Mouse (Mus musculus) CH12.LX (cell line): ENCODE data around the gene Atp9a. TPM values are rescaled to one million over a fixed set of nuclear protein-coding genes. Genes with fewer than 3 reads are reported as not detected.

Experiments
- DNase-seq: peaks from one replicate; pipeline ENCODE4 v3.0.0-alpha.2; 2013; ENCODE audit errors: extremely low read depth
- H3K27ac ChIP-seq: 2 replicates; pipeline ENCODE4 v1.5.1; 2012; ENCODE audit warnings: low read depth, mild to moderate bottlenecking, control low read depth, moderate library complexity; ENCODE audit not compliant: insufficient read depth
- H3K27me3 ChIP-seq: replicated peaks from 2 replicates; pipeline ENCODE3; 2012; ENCODE audit warnings: inconsistent platforms
- H3K36me3 ChIP-seq, 2 experiments: replicated peaks in 1 of 2; 2 replicates each; pipeline versions ENCODE3 to v1.6.1; 2012; ENCODE audit warnings: inconsistent platforms in 1 of 2, low read length in 1 of 2, mild to moderate bottlenecking in 1 of 2, mixed read lengths in 1 of 2, moderate library complexity in 1 of 2; ENCODE audit not compliant: control insufficient read depth in 1 of 2, insufficient read depth in 1 of 2
- H3K4me1 ChIP-seq, 2 experiments: 2 replicates each; pipeline ENCODE4 v1.6.1; 2012; ENCODE audit warnings: inconsistent platforms in 1 of 2, moderate library complexity in 1 of 2; ENCODE audit not compliant: insufficient read depth in 2 of 2, control insufficient read depth in 1 of 2
- H3K4me2 ChIP-seq: 2 replicates; pipeline ENCODE4 v1.6.1; 2012; ENCODE audit warnings: low read depth, mild to moderate bottlenecking, control low read depth; ENCODE audit not compliant: poor library complexity, insufficient read depth, severe bottlenecking
- H3K4me3 ChIP-seq, 3 experiments: fragments of 150-350 bp in 1 of 3; sonication (generic) in 1 of 3; replicated peaks in 1 of 3; 2 replicates each; pipeline versions ENCODE3 to v1.5.1; 2011 to 2012; ENCODE audit warnings: low read depth in 2 of 3, low read length in 2 of 3, mild to moderate bottlenecking in 2 of 3, moderate library complexity in 2 of 3, control low read depth in 1 of 3, improper control_type of control experiment in 1 of 3, inconsistent platforms in 1 of 3, mixed read lengths in 1 of 3; ENCODE audit not compliant: poor library complexity in 1 of 3
- H3K79me2 ChIP-seq: replicated peaks from 2 replicates; pipeline ENCODE4 v1.6.1; 2012; ENCODE audit warnings: mild to moderate bottlenecking, moderate library complexity; ENCODE audit not compliant: control insufficient read depth, poor library complexity, insufficient read depth, severe bottlenecking; ENCODE audit errors: extremely low read depth
- H3K9ac ChIP-seq: 2 replicates; pipeline ENCODE4 v1.6.1; 2012; ENCODE audit warnings: low read depth, mild to moderate bottlenecking, control low read depth, moderate library complexity; ENCODE audit not compliant: insufficient read depth
- H3K9me3 ChIP-seq: replicated peaks from 2 replicates; pipeline ENCODE3; 2012; ENCODE audit warnings: low read length, inconsistent platforms, mixed read lengths
- CHD1 ChIP-seq: IDR thresholded peaks from 2 replicates; pipeline ENCODE4 v1.6.1; 2012; ENCODE audit warnings: low read depth, low read length, improper control_type of control experiment, inconsistent platforms
- E2F4 ChIP-seq: IDR thresholded peaks from 2 replicates; pipeline ENCODE4 v1.6.1; 2011; ENCODE audit warnings: low read depth, low read length, improper control_type of control experiment; ENCODE audit not compliant: insufficient replicate concordance
- EP300 ChIP-seq: IDR thresholded peaks from 2 replicates; pipeline ENCODE4 v1.6.1; 2011; ENCODE audit warnings: low read length, improper control_type of control experiment
- ETS1 ChIP-seq: conservative IDR thresholded peaks from 2 replicates; pipeline ENCODE4 v1.6.1; 2012; ENCODE audit warnings: low read depth, mild to moderate bottlenecking, inconsistent platforms, low read length, improper control_type of control experiment, moderate library complexity
- GABPA ChIP-seq: IDR thresholded peaks from 2 replicates; pipeline ENCODE4 v1.6.1; 2012; ENCODE audit warnings: low read depth, low read length, improper control_type of control experiment, inconsistent platforms; ENCODE audit not compliant: insufficient replicate concordance
- HCFC1 ChIP-seq: IDR thresholded peaks from 2 replicates; pipeline ENCODE4 v1.6.1; 2012; ENCODE audit warnings: low read depth, mild to moderate bottlenecking, inconsistent platforms, low read length, improper control_type of control experiment
- IRF4 ChIP-seq: IDR thresholded peaks from 2 replicates; pipeline ENCODE4 v1.6.1; 2014; ENCODE audit warnings: low read depth, mild to moderate bottlenecking, inconsistent platforms, low read length, improper control_type of control experiment
- JUND ChIP-seq: conservative IDR thresholded peaks from 2 replicates; pipeline ENCODE4 v1.6.1; 2011; ENCODE audit warnings: low read depth, low read length, improper control_type of control experiment
- KAT2A ChIP-seq: IDR thresholded peaks from 2 replicates; pipeline ENCODE4 v1.6.1; 2012; ENCODE audit warnings: low read length, improper control_type of control experiment, inconsistent platforms; ENCODE audit not compliant: insufficient replicate concordance
- MAZ ChIP-seq: IDR thresholded peaks from 2 replicates; pipeline ENCODE4 v1.6.1; 2012; ENCODE audit warnings: low read depth, mild to moderate bottlenecking, inconsistent platforms, low read length, improper control_type of control experiment, moderate library complexity
- MEF2A ChIP-seq: IDR thresholded peaks from 2 replicates; pipeline ENCODE4 v1.6.1; 2014; ENCODE audit warnings: low read depth, mild to moderate bottlenecking, inconsistent platforms, low read length, improper control_type of control experiment, borderline replicate concordance
- MXI1 ChIP-seq: IDR thresholded peaks from 2 replicates; pipeline ENCODE4 v1.6.1; 2011; ENCODE audit warnings: mild to moderate bottlenecking, low read depth, low read length, improper control_type of control experiment
- MYC ChIP-seq: IDR thresholded peaks from 2 replicates; pipeline ENCODE4 v1.6.1; 2011; ENCODE audit warnings: low read depth, mild to moderate bottlenecking, improper control_type of control experiment, low read length
- NELFE ChIP-seq: IDR thresholded peaks from 2 replicates; pipeline ENCODE4 v1.6.1; 2011; ENCODE audit warnings: low read depth, low read length, improper control_type of control experiment
- POLR2A ChIP-seq: IDR thresholded peaks from 2 replicates; pipeline ENCODE4 v1.6.1; 2011; ENCODE audit warnings: low read depth, mild to moderate bottlenecking, improper control_type of control experiment, low read length
- POLR2AphosphoS2 ChIP-seq: IDR thresholded peaks from 2 replicates; pipeline ENCODE4 v1.6.1; 2011; ENCODE audit warnings: low read depth, low read length, improper control_type of control experiment
- RAD21 ChIP-seq: IDR thresholded peaks from 2 replicates; pipeline ENCODE4 v1.6.1; 2011; ENCODE audit warnings: low read depth, mild to moderate bottlenecking, low read length, improper control_type of control experiment, moderate library complexity
- TBP ChIP-seq: conservative IDR thresholded peaks from 2 replicates; pipeline ENCODE4 v1.6.1; 2011; ENCODE audit warnings: low read depth, low read length, improper control_type of control experiment
- TCF12 ChIP-seq: IDR thresholded peaks from 2 replicates; pipeline ENCODE4 v1.6.1; 2014; ENCODE audit warnings: low read depth, mild to moderate bottlenecking, inconsistent platforms, low read length, improper control_type of control experiment
- ZC3H11A ChIP-seq: IDR thresholded peaks from 2 replicates; pipeline ENCODE4 v1.6.1; 2012; ENCODE audit warnings: low read depth, mild to moderate bottlenecking, inconsistent platforms, low read length, improper control_type of control experiment
- ZKSCAN1 ChIP-seq: IDR thresholded peaks from 2 replicates; pipeline ENCODE4 v1.6.1; 2012; ENCODE audit warnings: low read depth, inconsistent platforms, low read length, improper control_type of control experiment, borderline replicate concordance
- dilution Hi-C: fragments of 300-500 bp; cut with MboI; formaldehyde crosslinking; loops from 2 replicates; pipeline ENCODE4 v1.14.3; 2020; ENCODE audit warnings: low sequenced_read_pairs; ENCODE audit not compliant: extremely low pct_unique_long_range_greater_than_20kb, extremely low pct_ligation_motif_present
- in situ Hi-C: fragments of 300-500 bp; cut with MboI; formaldehyde crosslinking; loops from 3 replicates; pipeline ENCODE4 v1.14.3; 2019; ENCODE audit warnings: low sequenced_read_pairs, low pct_ligation_motif_present, low pct_unique_long_range_greater_than_20kb, mixed read lengths
- polyA plus RNA-seq: library from polyadenylated mRNA; unstranded; fragments of >175 nt; gene quantifications from 2 replicates; pipeline ENCODE4 v1.2.1, GENCODE M21; 2012; ENCODE audit warnings: low read depth; ENCODE audit not compliant: insufficient read length
- total RNA-seq, 2 experiments: library from RNA; depleted of rRNA; stranded (reverse); fragments of 300-350 nt in 1 of 2; fragments of >200 nt in 1 of 2; gene quantifications; 2 replicates each; pipeline ENCODE4 v1.2.3; 2012 to 2014

Atp9a gene
- total and polyA plus RNA-seq, 3 experiments = 18.9 to 43.7 (median 40.1) TPM

DNA sequence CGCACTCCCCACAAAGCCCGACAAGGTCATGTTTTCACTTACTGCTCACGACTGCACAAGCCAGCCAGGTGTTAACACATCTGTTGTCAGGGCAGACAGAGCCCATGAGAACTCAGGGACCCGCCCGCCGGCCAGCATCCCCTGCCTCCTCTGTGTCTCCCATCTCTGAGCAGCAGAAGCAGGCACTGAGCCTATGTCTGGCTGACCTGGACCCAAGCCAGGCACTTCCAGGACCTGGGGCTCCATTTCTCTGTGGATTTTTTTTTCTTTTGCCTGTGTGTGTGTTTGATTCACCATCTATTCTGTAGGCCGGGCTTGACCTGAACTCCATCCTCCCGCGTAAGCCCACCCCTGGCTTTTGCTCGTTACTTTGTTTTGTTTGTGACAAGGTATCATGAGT, 23.5 kb downstream of the Atp9a start:
- H3K9ac ChIP-seq = no peak overlapping the region
- H3K9me3 ChIP-seq = no peaks in the 10 kb centered on the region
- no peaks in the 10 kb centered on the region for H3K79me2 ChIP-seq
- H3K27me3 ChIP-seq = peaks cover 14% of the 10 kb centered on the region
- no peaks in the 10 kb centered on the region for H3K36me3 ChIP-seq
- H3K27ac ChIP-seq = no peak overlapping the region
- H3K4me3 ChIP-seq = no peak overlapping the region
- H3K4me2 ChIP-seq = no peak overlapping the region
- dilution Hi-C loops (no loop called here), in situ Hi-C loops (no loop called here)
- DNase-seq = no peak
- H3K4me1 ChIP-seq = no peaks in the 10 kb centered on the region
- no peak for TF ChIP-seq HCFC1
- no peak for TF ChIP-seq MEF2A
- no peak for TF ChIP-seq CHD1
- no peak for TF ChIP-seq ZC3H11A
- no peak for TF ChIP-seq EP300

DNA sequence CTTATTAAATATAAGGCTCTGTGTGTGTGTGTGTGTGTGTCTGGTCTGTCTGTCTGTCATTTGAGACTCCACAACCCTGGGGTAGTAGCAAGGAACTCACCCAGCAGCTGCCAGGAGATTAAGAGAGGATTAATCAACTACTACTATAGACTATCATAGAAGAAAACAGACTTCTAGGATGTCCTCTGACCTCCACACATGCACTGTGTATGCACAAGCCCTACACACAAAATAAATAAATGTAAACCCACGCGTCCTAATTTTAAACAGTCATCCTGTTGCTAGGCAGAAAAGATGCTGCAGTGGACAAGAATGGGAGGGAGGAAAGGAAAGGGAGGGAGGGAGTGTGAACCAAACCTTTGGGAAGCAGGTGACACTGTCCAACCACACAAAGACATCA, 23.9 kb downstream of the Atp9a start:
- H3K27ac ChIP-seq = no peak overlapping the region
- no peak for TF ChIP-seq JUND
- TF ChIP-seq TBP = no peak
- no peak for TF ChIP-seq KAT2A
- no peak for TF ChIP-seq E2F4
- no peak for TF ChIP-seq MXI1
- no peak for TF ChIP-seq NELFE
- no peak for TF ChIP-seq EP300
- TF ChIP-seq MAZ = no peak
- no peak for TF ChIP-seq POLR2A
- no peak for TF ChIP-seq RAD21
- no peak for TF ChIP-seq TCF12
- no peak for TF ChIP-seq ETS1
- TF ChIP-seq POLR2AphosphoS2 = no peak
- no peak for TF ChIP-seq GABPA
- TF ChIP-seq IRF4 = no peak
- no peak for TF ChIP-seq ZKSCAN1
- no peak for TF ChIP-seq MYC
- TF ChIP-seq, all 38 proteins: peak for 0
- Histone ChIP-seq H3K36me3 (no peaks in the 10 kb centered on the region), H3K9ac (no peak overlapping the region), H3K9me3 (no peaks in the 10 kb centered on the region), H3K27me3 (peaks cover 14% of the 10 kb centered on the region), H3K4me3 (no peak overlapping the region), H3K4me2 (no peak overlapping the region), H3K79me2 (no peaks in the 10 kb centered on the region), H3K4me1 (no peaks in the 10 kb centered on the region)
- dilution Hi-C loops (no loop called here), in situ Hi-C loops (no loop called here)
- DNase-seq = no peak
